Mouse (Mus musculus) liver, embryonic 12.5 days (tissue): ENCODE results near the gene Optn. TPM values are rescaled to one million over a fixed set of nuclear protein-coding genes. Genes with fewer than 3 reads are reported as not detected.
"Not testable (repeated sequence)": the region's sequence is repeated elsewhere in the genome, so short reads cannot be mapped to it uniquely, and the experiment has no call there.

Source experiments
- ATAC-seq: fragments of 200-750 bp; cut with Nextera tagmentation; 2 replicates; pipeline ENCODE4 v1.8.0; 2017; ENCODE audit warnings: moderate number of reproducible peaks, mild to moderate bottlenecking, moderate library complexity
- H3K27ac ChIP-seq: fragments of 300-500 bp; sonication (generic); 2 replicates; pipeline ENCODE4 v1.5.1; 2016; ENCODE audit warnings: mild to moderate bottlenecking
- H3K27me3 ChIP-seq: fragments of 300-500 bp; sonication (generic); replicated peaks from 2 replicates; pipeline ENCODE4 v1.6.1; 2016; ENCODE audit warnings: mild to moderate bottlenecking, moderate library complexity
- H3K36me3 ChIP-seq: fragments of 300-500 bp; sonication (generic); 2 replicates; pipeline ENCODE4 v1.6.1; 2016; ENCODE audit warnings: mild to moderate bottlenecking, moderate library complexity
- H3K4me1 ChIP-seq: fragments of 300-500 bp; sonication (generic); 2 replicates; pipeline ENCODE4 v1.6.1; 2016
- H3K4me2 ChIP-seq: fragments of 300-500 bp; sonication (generic); 2 replicates; pipeline ENCODE4 v1.6.1; 2016; ENCODE audit warnings: mild to moderate bottlenecking, moderate library complexity
- H3K4me3 ChIP-seq: fragments of 300-500 bp; sonication (generic); 2 replicates; pipeline ENCODE4 v1.5.1; 2016; ENCODE audit warnings: mild to moderate bottlenecking, moderate library complexity
- H3K9ac ChIP-seq: fragments of 300-500 bp; sonication (generic); 2 replicates; pipeline ENCODE4 v1.6.1; 2016; ENCODE audit warnings: mild to moderate bottlenecking, moderate library complexity
- H3K9me3 ChIP-seq: fragments of 300-500 bp; sonication (generic); replicated peaks from 2 replicates; pipeline ENCODE4 v1.6.1; 2016; ENCODE audit warnings: mild to moderate bottlenecking, moderate library complexity
- WGBS: fragments of 180-500 bp; shearing (Covaris S2); methylation state at CpG from one replicate; pipeline ENCODE4 v1.1.7; 2016; ENCODE audit not compliant: insufficient replicate concordance; 5-methylcytosine and 5-hydroxymethylcytosine counted together
- polyA plus RNA-seq: library from polyadenylated mRNA; unstranded; fragments of >200 nt; fragmentation: Nextera tagmentation; extraction: Ambion mirVana; gene quantifications from 2 replicates; pipeline ENCODE4 v1.2.1, GENCODE M21; 2016

The Optn gene
- polyA plus RNA-seq = 18.5 and 18.7 TPM in 2 replicates

DNA sequence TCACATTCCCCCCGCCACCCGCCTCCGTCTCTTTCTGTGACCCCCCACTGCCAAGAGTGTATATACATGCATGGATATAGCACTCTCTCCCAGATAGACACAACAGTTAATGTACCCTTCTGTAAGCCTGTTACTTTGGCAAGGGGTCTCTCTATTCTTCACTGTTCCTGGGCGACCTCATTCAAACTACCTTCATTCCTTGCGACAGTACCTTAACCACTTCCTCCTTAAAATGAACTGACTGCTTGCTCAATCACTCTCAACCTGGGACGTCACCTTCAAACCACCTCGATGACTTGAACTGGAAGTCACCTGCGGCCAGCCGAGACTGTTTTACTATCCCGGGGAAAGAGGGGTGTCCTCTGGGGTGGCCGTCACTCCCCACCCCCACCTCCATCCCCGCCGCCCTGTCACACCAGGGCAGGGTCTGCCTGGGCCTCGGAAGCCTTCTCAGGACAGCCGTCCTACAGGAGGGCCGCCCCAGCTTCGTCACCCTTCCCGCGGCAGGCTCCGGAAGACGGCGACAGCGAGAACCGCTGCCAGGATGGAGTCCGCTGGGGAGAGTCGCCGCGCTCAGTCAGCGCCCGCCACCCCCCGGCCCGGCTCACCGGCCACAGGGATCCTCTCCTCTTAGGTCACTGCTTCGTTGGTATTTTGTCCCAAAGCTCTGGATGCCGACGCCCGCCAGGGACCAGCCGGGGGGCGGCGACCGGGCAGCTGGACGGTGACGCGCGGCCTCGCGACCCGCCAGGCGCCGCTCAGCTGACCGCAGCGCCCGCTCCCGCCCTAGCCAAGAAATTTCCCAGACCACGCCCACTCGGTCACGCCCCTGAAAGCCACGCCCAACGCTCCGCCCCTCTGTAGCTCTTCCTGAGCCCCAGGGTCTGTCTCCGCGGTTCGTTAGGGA is at the start of gene Optn:
Gene Optn (minus strand): TSS at position 753 of the 907 bp plus-strand sequence.
- Histone ChIP-seq H3K36me3 (peaks cover 3% of the 10 kb centered on the region; the same call in 1 of the 2 replicates), H3K9ac (peak within 1 kb of the TSS; percentile 79), H3K27ac (peak within 1 kb of the TSS; percentile 78), H3K27me3 (no peaks in the 10 kb centered on the region), H3K9me3 (no peaks in the 10 kb centered on the region), H3K4me2 (peak within 1 kb of the TSS; percentile 90), H3K4me1 (peaks cover 48% of the 10 kb centered on the region), H3K4me3 (peak within 1 kb of the TSS; percentile 72)
- WGBS = 2% methylated on average over 63 of the region's 63 CpGs
- ATAC-seq = peak; percentile 88

DNA sequence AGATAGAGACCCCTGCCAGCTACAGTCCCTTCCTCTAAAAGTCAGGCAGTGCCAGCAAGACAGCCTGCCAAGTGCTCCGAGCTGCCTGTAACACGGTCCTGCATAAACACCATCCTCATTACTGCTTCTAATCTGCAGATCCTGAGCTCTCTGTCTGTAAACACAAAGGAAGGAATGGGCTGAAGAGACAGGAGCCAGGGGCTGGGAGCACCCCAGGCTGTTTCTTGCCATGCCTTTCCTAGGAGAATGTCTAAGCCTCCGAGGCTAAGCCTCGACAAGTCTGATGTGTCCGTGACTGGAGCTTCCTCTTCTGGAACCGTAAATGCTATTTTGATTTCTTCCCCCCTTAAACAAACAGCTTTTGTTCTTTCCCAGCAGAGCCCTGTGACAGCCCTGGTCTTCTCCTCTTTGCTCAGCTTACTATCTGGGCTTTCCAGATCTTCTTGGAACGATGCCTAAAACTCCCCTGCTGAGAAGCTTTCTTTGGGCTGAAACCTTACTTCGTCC is 49.0 kb upstream of the Optn start:
- no peak overlapping the region for H3K9ac ChIP-seq
- no peak overlapping the region for H3K4me2 ChIP-seq
- H3K27ac ChIP-seq = no peak overlapping the region
- H3K4me1 ChIP-seq = no peaks in the 10 kb centered on the region
- H3K36me3 ChIP-seq = no peaks in the 10 kb centered on the region
- H3K27me3 ChIP-seq = no peaks in the 10 kb centered on the region; the same call in 1 of the 2 replicates
- no peak for ATAC-seq
- WGBS = 38% methylated on average over 8 of the region's 8 CpGs
- H3K9me3 ChIP-seq = no peaks in the 10 kb centered on the region
- H3K4me3 ChIP-seq = no peak overlapping the region

DNA sequence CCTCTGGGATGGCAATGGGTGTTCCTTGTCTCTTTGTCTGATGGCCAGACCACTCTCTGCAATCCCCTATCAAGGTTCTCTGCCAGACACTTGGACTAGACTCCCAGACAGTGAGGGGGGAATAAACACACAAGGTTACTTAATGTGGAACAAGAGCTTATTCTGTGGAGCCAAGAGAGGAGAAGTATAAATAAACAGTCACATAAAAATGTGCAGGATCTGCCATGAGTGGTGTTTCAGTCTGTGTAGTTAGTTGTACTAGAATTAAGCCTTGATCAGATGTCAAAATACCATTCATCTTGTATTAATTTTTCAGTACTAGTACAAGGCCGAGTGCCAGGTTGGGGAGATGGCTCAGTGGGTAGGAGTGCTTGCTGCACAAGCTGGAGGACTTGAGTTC is 39.0 kb upstream of the Optn start:
- H3K4me3 ChIP-seq = no peak overlapping the region
- WGBS = 35% methylated on average over 1 of the region's 1 CpGs
- no peak overlapping the region for H3K4me2 ChIP-seq
- no peaks in the 10 kb centered on the region for H3K4me1 ChIP-seq
- H3K27me3 ChIP-seq = peaks cover 11% of the 10 kb centered on the region
- H3K36me3 ChIP-seq = no peaks in the 10 kb centered on the region
- H3K9me3 ChIP-seq = no peaks in the 10 kb centered on the region
- no peak overlapping the region for H3K9ac ChIP-seq
- no peak overlapping the region for H3K27ac ChIP-seq
- ATAC-seq = no peak

DNA sequence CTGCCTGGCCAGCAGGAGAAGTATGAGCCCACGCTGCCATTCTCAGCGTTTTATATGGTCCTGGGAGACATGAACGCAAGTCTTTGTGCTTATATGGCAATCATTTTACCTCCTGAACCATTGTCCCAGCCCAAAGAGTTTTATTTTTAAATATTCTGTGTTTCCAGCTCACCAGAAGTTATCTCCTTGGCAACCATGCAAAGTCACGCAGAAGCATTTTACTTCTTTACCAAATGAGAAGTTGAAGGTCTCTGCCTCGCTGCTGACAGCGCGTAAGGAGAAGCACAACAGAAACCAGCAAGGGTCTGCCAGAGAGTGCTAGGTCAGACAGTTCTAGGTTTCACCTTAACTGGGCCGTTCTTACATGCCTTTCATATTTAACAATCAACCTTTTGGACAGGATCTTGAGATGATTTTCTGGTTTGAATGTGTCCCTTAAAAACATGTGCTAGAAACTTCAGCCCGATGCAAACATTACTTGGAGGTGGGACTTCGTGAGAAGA is 37.9 kb upstream of the Optn start:
- 66% methylated on average over 10 of the region's 10 CpGs for WGBS
- H3K4me2 ChIP-seq = no peak overlapping the region
- no peaks in the 10 kb centered on the region for H3K36me3 ChIP-seq
- H3K27me3 ChIP-seq = peaks cover 21% of the 10 kb centered on the region
- H3K4me3 ChIP-seq = no peak overlapping the region
- H3K27ac ChIP-seq = no peak overlapping the region
- H3K9ac ChIP-seq = no peak overlapping the region
- H3K9me3 ChIP-seq = no peaks in the 10 kb centered on the region
- ATAC-seq = no peak
- no peaks in the 10 kb centered on the region for H3K4me1 ChIP-seq

DNA sequence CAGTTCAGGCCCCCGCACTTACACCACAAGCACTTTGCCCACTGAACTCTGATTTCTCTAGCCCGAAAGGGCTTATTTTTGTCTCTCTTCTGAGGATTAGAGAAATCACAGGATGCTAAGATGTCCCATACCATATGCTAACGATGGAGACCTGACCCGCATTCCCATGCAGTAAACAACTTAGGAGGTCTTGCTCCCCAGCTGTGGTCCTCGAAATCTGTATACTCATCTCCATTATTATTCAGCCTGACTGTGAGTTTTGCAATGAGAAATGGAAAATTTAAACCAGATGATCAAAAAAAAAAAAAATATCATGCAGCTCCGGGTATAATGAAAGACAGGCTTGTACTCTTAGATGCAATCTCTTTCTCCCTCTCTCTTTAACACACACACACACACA is 35.3 kb upstream of the Optn start:
- Histone ChIP-seq H3K4me3 (no peak overlapping the region), H3K27me3 (peaks cover 30% of the 10 kb centered on the region), H3K9ac (no peak overlapping the region), H3K4me2 (no peak overlapping the region), H3K27ac (no peak overlapping the region), H3K9me3 (no peaks in the 10 kb centered on the region), H3K36me3 (no peaks in the 10 kb centered on the region), H3K4me1 (no peaks in the 10 kb centered on the region)
- 66% methylated on average over 6 of the region's 6 CpGs for WGBS
- ATAC-seq = no peak

DNA sequence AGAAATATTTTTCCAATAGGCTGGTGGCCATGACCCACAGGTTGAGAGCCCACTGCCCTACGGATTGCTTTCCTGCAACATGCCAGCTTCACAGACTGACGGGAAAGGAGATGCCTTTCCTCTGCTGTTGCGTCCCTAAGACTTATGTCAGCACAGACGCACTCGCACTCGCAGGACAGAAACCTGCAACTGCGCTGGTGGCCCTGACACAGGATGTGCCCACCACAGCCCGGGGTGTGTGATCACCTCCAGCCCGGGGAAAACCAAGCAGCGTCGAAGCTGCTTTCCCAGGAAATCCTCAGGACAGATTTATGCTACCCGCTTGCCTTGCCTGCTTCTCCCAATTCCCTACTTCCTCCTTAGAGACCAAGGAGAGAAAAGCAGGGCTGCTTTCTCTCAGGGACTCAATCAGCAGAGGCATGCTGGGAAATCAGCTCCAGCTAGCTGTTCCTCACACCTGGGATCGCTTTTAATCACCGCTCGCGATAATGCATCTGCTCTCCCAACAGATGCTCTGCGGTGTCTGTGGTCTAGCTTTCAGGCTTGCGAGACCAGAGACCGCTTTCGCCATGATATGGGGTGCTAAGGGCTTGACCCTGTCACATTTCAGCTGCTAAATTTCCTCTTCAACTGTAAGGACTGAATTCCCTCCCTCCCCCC is 34.1 kb upstream of the Optn start:
- H3K4me2 ChIP-seq = peak overlapping the region; percentile 35
- H3K27me3 ChIP-seq = peaks cover 30% of the 10 kb centered on the region
- H3K4me1 ChIP-seq = no peaks in the 10 kb centered on the region
- 9% methylated on average over 20 of the region's 20 CpGs for WGBS
- H3K9me3 ChIP-seq = no peaks in the 10 kb centered on the region
- H3K36me3 ChIP-seq = no peaks in the 10 kb centered on the region
- no peak overlapping the region for H3K4me3 ChIP-seq
- H3K27ac ChIP-seq = no peak overlapping the region
- H3K9ac ChIP-seq = no peak overlapping the region
- no peak for ATAC-seq

DNA sequence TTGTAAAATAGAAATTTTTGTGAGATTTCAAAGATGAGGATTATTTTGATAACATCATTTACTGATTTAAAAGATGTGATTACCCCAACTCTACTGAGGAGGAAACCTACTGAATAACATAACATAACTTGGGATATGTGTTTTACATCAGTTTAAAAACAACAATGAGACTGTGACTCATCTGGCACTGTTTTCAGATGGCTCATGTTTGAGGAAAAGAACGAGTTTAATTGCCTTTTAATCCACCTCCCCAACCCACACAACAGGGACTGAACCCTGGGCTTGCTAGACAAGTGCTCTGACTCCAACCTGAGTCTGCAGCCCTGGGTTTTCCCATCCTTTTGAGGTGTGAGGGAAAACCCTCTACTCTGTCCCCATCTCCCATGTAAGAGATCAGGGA is 31.5 kb upstream of the Optn start:
- H3K27ac ChIP-seq = no peak overlapping the region
- no peak for ATAC-seq
- WGBS = 21% methylated on average over 1 of the region's 1 CpGs
- no peaks in the 10 kb centered on the region for H3K9me3 ChIP-seq
- H3K4me3 ChIP-seq = no peak overlapping the region
- no peaks in the 10 kb centered on the region for H3K4me1 ChIP-seq
- no peaks in the 10 kb centered on the region for H3K36me3 ChIP-seq
- no peak overlapping the region for H3K4me2 ChIP-seq
- H3K27me3 ChIP-seq = peaks cover 30% of the 10 kb centered on the region
- H3K9ac ChIP-seq = no peak overlapping the region

DNA sequence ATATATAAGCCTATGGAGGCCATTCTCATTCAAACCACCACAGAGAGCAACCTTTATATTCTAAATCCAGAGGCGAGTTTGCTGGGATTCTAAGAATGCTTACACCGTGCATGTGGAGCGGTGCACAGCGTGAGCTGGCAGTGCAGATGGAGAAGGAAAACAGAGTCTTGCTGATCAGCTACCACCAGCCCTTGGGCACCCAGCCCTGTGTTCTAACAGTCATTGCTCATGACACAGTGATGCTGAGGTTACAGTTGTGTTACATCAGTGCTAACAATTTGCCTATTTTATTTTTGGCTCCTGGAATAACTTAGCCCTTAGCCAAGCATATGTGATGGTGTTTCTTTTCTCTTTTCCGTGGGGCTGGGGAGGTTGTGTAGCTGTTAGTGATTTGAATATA is 31.0 kb upstream of the Optn start:
- ATAC-seq = no peak
- WGBS = 76% methylated on average over 5 of the region's 5 CpGs
- peaks cover 30% of the 10 kb centered on the region for H3K27me3 ChIP-seq
- H3K9ac ChIP-seq = no peak overlapping the region
- no peaks in the 10 kb centered on the region for H3K9me3 ChIP-seq
- no peaks in the 10 kb centered on the region for H3K4me1 ChIP-seq
- no peak overlapping the region for H3K4me2 ChIP-seq
- no peak overlapping the region for H3K4me3 ChIP-seq
- H3K36me3 ChIP-seq = no peaks in the 10 kb centered on the region
- no peak overlapping the region for H3K27ac ChIP-seq

DNA sequence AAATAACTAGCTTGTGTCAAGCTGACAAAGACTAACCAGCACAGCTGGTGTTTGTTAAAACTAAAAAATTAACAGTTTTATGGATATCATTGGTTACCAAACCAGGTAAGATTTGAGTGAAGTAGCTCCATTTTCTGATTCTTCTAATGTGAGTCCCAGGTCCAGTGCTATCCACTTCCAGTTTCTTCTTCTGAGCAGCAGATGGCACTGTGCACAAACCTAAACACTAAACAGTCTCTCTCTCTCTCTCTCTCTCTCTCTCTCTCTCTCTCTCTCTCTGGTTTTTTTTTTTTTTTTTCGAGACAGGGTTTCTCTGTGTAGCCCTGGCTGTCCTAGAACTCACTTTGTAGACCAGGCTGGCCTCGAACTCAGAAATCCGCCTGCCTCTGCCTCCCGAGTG is 26.5 kb upstream of the Optn start:
- WGBS = 92% methylated on average over 3 of the region's 4 CpGs
- H3K4me2 ChIP-seq, H3K9ac ChIP-seq, H3K4me1 ChIP-seq, H3K9me3 ChIP-seq, H3K36me3 ChIP-seq, H3K27me3 ChIP-seq, H3K4me3 ChIP-seq, H3K27ac ChIP-seq, ATAC-seq: not testable (repeated sequence)

DNA sequence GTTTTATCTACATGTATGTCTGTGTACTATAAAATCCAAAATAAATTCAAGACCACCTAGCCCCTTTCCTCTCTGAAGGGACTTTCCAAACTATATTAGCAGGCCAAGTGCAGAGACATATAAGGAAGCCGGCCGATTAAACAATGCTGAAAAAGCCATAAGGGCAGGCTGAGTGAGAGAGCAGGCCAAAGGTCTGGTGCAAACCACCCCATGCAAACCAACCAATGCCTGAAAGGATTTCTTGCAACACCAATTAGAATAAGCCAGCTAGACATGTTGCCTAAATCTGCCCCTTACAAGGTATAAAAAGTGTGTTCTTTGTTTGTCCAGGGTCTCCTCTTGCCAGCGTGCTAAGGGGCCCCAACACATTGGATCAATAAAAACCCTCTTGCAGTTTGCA is 23.8 kb upstream of the Optn start:
- Histone ChIP-seq H3K27ac (no peak overlapping the region), H3K9me3 (no peaks in the 10 kb centered on the region), H3K9ac (no peak overlapping the region), H3K36me3 (no peaks in the 10 kb centered on the region), H3K4me1 (no peaks in the 10 kb centered on the region), H3K4me2 (no peak overlapping the region), H3K27me3 (no peaks in the 10 kb centered on the region), H3K4me3 (no peak overlapping the region)
- ATAC-seq = no peak
- WGBS = 81% methylated on average over 3 of the region's 3 CpGs

DNA sequence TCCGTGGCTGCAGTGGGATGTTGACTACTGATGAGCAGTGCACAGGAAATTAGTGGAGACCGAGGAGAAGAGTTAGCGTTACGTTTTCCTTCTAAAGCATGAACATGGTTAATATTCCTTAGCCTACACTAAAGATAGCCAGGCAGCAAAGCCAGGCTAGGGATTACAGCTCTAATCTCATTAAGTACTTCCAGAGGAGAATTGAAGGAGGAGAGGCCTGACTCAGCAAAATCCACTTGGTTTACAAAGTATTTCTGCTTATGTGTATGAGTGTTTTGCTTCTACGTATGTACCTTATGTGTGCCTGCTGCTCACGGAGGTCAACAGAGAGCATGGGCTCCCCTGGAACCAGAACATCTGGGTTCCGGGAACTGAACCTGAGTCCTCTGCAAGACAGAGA is 19.9 kb upstream of the Optn start:
- Histone ChIP-seq H3K27ac (no peak overlapping the region), H3K9me3 (no peaks in the 10 kb centered on the region), H3K27me3 (no peaks in the 10 kb centered on the region), H3K4me2 (no peak overlapping the region), H3K4me3 (no peak overlapping the region), H3K4me1 (peaks cover 13% of the 10 kb centered on the region), H3K9ac (no peak overlapping the region), H3K36me3 (no peaks in the 10 kb centered on the region)
- ATAC-seq = no peak
- WGBS = 81% methylated on average over 7 of the region's 7 CpGs
